Mouse (Mus musculus): ENCODE measurements at regions not wholly inside any gene's neighbourhood (a gene's known extent, or its start where the extent isn't known, plus 50 kb on each side); places are given as distances from the start of the nearest gene placed in this dataset.

DNA sequence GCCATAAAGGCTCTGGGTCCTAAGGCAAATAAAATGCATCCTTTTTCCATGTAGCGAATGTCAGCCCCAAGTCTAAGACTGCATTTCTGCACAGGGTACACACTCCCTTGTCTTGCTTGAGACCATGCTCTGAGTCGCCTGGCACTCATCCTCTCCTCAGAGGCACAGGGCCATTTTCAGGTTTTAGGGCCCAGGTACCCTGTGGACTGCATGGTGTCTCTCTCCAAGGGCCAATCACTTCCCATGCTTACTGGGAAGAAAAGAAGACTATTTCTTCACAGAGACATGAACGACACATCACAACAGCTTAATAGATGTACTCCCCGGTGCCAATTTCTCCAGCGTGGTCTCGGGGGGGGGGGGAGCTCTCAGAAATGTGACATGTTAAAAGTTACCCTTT is 434.5 kb upstream of the Cdh4 start:
- no peak for DNase-seq (ENCODE audit: low spot score)

DNA sequence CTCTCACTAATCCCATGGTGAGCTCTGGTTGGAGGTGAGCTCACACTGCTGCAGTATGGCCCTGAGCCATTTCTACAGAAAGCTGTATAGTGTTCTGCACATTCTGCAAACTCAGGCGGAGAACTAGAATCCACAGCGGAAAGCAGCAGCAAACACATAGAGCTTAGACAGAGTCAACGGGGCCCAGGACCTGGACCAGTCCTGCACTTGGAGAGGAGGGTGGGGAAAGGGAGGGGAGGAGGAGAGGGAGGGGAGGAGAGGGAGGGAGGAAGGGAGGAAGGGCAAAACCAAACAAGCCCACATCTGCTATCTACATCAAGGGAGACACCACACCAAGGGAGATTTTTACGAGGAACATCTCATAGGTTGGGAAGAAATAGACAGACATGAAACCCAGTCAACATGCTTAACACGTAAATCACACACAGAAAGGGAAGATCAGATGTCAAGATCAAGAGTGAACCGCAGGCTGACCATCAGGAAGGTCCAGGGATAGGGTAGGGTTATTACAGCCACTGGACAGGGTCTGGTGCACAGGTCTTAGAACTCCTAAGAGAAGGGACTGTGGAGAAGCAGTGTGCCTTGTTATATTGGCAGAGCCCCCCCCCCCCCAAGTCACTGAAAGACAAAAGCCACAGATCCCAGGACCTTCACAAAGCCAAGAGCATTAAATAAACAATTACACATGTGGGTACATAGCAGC is 428.2 kb upstream of the Cdh4 start:
- no peak for DNase-seq (ENCODE audit: low spot score)

DNA sequence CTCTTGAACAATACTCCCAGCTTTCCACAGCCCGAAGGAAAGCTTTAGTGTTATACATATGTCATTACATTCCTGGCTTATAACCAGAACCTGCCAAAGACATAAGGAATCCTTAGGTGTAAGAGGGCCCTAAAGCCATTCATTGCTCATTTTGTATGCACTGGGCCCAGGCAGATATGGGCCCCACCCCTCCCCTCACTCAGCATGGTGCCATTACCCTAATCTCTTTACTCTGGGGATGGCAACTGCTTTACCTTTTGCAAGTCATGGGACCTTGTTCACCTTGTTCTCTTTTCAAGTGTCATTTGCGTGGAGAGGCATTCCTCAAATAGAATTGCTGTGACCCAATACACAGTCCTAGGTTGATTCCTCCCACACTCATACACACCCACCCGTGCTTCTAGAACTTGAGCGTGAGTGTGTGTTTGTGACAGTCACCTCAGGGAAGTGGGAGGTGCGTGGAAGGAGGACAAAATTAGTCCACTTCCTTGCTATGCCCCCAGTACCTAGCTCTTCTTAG is 419.5 kb upstream of the Cdh4 start:
- DNase-seq (ENCODE audit: low spot score): no peak

DNA sequence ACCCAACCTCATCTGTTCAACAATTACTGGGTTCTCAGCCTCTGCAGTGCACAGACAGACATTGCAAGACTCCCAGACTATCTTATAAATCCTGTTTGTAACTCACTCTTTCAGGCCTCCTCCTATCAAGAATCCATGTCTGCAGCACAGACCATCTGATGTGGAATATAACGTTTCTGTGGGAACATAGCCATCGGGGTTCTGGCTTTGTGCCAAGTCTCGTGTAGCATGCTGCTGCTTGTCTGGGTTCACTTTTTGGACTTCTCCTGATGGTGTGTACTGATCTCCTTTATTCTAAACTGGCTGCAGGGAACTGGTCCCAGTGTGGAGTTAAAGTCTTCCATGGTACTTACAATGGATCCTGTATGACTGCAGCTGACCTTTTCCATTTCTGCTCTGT is 418.0 kb upstream of the Cdh4 start:
- no peak for DNase-seq (ENCODE audit: low spot score)

DNA sequence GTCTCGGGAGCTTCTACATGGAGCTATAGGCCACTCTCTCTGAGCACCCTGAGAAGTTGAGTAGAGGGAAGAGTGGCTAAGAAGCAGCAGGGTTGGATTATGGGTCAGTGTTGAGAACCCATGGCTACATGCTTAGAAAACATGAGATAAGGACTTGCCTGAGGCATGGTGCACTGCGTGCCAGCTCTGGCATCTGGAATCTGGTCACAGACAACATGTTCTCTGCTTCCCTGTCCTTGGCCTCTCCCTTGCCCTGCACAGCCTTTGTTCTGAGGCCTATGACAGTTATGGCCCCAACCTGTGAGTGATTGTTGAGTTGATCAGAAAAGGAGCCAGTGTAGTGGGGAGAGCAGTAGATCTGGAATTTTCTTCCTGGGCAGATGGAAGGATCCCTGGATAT is 409.1 kb upstream of the Cdh4 start:
- no peak for DNase-seq (ENCODE audit: low spot score)

DNA sequence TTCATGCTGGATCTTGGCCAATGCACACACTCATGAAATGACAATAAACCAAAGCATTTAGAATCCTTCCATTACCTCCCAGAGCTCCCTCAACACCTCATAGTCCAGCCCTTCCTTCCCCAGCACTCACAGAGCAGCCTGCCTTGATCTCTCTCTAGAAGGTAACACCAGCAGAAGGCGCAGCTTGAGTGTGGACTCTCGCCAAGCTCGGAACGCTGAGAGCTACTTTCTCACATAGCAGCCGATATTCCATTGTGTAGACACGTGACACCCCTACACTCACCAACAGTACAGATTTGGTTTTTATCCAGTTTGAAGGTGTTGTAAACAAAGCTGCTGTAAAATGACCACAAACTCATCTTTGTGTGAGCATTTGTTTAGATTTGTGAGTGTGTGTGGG is 406.8 kb upstream of the Cdh4 start:
- no peak for DNase-seq (ENCODE audit: low spot score)

DNA sequence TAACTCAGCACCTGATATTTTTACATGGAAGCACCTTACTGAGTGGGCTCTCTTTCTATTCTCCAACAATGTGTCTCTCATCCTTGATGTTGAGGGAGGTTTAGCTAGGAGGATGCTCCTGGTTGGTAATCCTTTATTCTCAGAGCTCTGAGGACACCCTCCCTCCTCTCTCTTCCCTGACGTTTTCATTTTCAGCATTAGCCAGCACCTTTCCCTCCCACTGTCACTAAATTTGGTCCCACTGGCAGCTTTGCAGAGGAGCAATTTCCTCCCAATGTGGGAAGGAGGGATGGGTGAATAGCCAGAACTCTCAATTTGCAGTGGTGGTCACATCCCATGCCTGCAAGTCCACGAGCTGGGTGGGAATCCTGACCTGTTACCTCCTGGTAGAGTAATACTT is 402.5 kb upstream of the Cdh4 start:
- no peak for DNase-seq (ENCODE audit: low spot score)

DNA sequence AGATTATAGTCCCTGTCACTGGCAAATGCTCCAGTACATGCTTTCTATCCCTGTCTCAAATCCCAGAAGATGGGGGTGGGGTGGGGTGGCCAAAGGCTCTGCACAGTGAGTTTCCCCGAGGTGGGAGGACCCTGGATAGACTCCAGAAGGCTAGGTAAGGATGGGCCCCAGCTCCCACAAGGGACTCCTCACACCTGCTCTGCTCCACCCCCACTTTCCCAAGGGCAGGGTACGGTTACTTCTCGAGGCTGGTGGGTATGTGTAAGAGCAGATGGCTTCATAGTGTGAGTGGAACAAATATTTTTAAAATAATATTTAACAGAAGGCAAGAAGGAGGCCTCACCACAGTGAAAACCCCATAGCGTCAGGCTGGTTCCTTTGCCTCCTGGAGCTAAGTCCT is 398.6 kb upstream of the Cdh4 start:
- no peak for DNase-seq (ENCODE audit: low spot score)

DNA sequence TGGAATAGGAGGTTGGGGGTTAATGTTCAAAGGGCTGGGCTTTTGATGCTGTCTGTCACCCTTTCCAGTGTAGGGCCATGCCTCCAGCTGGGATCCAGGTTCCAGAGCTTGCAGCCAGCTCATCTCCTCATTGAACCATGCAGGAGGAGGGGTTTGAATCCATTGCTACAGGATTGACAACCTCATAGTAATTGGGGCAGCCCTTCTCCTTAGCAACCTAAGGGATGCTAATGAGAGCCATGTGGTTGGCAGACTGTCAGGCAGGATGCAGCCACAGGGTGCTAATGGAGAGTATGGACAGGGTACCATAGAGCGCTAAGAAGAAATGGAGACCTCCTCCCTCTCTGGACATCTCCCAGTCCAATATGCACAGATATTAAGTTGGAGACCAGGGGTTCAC is 396.9 kb upstream of the Cdh4 start:
- DNase-seq (ENCODE audit: low spot score): peak; percentile 57

DNA sequence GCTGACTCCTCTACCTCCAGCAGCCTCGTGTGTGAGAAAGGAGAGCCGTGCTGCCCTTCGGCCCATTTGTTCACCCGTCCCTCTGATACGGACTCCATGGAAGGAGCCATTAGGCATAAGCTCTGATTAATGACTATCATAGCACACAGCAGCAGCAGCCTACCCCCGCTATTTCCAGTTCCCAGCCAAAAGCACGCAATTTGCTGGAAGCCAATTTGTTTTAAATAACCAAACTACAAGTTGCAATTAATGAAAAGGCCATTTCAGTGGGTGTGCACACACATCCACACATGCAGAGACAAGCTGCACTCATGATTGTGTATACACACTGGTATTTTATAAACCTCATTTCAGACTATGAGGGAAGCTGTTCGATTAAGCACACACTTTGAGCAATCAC is 387.8 kb upstream of the Cdh4 start:
- DNase-seq (ENCODE audit: low spot score): no peak

DNA sequence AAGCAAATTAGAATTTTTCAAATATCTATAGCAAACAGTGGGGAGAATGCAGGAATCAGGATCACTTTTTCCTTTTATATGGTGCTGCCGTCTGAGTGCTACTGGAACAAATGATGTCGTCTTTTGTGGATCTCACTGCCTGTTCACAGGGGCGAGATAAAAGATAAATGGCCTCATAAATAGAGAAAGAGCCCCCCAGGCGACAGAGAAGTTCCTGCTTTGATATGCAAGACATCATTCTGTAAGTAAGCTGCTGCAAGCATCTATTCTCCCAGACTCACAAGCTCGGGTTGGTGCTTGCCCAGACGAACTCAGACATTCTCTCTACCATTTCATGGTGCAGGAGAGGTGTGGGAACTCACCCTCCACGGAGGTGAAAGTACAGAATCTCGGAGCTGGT is 377.6 kb upstream of the Cdh4 start:
- no peak for DNase-seq (ENCODE audit: low spot score)

DNA sequence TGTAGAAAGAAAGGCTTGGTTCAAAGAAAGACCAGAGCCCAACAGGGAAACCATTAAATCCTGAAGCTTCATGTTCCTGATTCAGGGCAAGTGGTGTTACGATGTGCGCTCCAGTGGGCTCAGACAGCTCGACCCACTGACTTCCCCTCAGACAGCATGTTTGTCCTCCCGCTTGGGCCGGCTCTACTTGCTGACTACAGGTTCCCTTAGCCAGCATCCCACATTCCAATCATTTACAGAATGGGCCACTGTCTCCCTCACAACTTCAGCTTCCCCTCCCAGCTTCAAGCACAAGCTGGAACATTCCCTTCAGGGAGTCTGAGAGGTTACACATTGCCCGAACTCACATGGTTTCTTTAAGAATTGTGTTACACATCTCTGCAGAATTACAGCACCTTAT is 372.7 kb upstream of the Cdh4 start:
- no peak for DNase-seq (ENCODE audit: low spot score)

DNA sequence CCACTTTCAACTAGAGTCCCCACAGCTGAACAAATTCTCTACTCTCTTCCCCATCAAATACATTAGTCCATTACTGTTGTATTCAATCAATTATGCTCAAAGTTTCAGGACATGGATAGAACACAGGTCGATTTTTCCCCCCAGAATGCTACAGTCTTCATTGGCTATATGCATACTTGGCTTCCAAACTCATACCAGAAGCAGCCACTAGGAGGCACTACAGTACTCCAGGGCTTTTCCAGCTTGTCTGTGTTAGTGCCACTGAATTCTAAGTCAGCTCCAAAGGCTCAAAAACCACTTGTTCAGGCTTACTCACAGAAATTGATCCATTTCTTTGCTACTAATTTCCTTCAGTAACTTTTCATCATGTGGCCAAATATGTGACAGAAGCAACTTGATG is 371.9 kb upstream of the Cdh4 start:
- DNase-seq (ENCODE audit: low spot score): peak; percentile 59

DNA sequence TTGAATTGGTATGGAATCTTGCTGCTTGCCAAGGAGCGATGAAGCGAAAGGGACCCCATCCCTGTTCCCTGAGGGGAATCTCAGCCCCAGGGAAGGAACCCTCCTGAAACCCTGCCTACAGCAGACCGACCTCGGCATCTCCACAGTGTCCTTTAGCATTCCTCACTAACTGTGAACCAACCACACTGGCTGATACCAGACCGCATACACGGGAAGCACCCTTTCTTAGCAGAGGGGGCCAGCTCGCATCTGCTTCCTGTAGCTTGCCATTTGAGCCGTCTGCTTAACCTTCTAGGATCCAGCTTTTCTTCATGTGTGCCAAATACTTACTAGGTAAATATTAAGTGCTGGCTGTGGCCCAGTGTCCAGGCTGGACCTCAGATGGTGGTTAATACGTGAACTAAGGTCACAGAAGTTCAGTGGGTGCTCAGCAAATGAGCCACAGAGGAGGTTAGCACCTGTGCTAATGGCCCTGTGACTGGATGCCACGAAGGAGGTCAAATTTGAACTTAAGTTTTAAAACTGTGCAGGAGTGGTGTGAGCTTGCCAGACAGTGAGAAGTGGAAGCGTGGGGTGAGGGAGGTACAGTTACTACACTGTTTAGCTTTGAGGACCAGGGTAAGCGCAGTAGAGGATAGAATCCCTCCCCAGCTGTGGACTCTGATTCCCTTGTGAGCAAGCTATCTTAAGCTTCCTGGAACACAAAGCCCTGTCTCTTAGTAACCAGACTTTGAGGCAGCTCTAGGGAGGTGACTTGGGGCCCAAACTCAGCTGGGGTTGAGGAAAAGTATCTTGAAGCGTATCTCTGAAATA is 361.6 kb upstream of the Cdh4 start:
- DNase-seq (ENCODE audit: low spot score): no peak

DNA sequence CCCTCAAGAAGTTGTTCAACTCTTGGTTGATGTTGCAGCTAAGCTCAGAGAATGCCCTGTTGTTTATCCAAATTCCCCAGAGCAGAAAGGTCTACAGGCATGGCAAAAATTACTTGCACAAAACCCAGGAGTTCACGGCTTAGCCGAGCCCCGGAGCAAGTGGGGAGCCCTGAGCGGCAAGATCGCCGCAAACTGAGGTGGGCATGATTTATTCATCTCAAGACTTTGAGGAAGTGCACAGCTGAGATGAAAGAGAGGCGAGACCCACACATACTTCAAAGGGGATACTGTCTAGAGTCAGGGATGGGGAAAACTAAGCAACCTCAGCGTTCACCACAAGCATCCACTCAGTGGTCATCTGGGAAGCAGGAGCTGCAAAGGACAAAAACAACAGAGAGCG is 355.3 kb upstream of the Cdh4 start:
- no peak for DNase-seq (ENCODE audit: low spot score)

DNA sequence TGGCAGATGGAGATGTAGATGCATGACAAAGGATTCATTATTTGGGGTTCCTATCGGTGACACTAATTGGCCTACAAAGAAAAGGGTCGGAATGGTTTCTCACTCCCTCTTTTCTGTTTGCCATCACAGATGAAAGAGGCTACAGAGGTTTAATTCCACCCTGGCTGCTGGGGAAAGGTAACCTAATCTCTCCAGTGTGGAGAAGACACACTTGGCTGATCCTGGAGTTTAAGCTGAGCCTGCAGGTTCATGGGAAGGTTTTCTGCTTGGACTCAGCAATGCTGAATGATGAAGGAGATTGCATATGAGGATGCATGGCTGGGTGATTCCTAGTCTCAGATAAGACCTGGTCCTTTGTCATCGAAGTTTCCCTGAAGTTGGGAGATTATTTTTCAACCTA is 350.8 kb upstream of the Cdh4 start:
- DNase-seq (ENCODE audit: low spot score): no peak

DNA sequence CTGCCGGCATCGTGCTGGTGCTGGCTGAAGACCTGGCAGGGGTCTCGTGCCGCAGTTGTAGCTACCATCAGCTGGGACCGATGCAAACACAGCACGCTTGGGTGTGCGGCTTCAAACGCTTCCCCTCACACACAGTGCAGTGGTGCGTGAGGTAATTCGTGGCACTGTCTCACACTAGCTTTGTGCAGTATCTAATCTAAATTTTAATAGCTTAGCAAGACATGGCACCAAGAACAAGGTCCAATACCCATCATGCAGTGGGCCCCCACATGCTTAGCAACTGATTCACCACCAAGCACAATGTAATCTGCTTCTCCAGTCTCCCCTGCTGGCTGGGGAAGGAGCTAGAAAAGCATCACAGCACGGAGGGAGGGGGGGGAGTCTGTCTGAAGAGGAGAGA is 348.2 kb upstream of the Cdh4 start:
- DNase-seq (ENCODE audit: low spot score): no peak

DNA sequence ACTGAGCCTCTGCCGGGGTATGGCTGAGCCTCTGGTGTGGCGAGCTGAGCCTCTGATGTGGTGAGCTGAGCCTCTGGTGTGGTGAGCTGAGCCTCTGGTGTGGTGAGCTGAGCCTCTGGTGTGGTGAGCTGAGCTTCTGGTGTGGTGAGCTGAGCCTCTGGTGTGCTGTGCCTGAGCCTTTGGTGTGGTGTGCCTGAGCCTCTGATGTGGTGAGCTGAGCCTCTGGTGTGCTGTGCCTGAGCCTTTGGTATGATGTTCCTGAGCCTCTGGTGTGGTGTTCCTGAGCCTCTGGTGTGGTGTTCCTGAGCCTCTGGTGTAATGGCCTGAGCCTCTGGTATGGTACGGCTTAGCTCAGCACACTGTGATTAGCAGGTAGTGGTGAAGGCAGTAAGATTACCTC is 346.2 kb upstream of the Cdh4 start:
- DNase-seq (ENCODE audit: low spot score): no peak

DNA sequence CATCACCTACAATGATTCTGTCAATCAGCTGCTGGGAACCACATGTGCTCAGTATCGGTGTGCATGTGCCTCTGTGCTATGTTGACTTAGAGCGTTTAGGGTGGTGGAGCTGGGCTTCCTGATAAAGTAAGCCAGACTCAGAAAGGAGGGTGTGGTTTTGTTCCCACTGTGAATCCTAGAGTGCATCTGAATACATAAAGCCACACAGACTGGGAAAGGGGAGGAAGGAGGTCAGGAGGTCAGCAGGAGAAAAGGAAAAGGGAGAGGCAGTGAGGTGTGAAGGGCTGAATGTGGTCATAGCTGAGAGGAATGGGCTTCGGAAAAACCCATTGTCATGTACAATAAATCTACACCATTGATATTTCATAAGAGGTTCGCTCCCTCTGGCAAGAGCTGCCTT is 345.4 kb upstream of the Cdh4 start:
- DNase-seq (ENCODE audit: low spot score): no peak

DNA sequence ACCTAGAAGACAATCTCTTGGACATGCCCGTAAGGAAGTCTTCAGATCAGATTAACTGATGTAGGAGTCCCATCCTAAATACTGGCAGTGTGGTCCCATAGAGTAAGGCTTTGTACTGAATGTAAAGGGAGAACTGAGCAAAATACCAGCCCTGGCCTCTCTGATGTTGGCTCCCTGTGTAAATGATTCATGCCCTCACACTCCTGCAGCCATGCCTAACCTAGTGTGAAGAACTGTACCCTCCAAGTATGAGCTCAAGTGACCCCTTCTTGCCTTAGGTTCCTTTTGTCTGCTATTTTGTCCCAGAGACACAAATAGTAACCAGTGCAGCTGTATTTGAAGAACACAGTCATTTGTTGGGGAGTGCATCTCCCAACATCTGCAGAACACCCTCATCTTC is 342.4 kb upstream of the Cdh4 start:
- DNase-seq (ENCODE audit: low spot score): no peak

DNA sequence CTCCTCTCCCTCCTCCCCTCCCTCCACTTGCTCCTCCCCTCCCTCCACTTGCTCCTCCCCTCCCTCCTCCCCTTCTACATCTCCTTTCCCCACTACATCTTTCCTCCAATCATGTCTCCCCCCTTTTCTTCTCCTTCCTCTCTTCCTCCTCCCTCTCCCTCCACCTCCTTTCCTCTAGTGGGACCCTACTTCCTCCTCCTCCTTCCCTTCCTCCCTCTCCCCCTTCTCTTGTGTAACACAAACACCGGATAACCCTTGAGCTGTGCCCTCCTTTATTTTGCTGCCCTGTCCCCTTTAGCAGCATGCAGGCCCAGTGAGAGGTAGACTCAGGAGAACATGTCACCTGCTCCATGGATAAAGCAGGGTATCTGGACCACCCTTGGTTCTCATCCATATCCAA is 339.1 kb upstream of the Cdh4 start:
- no peak for DNase-seq (ENCODE audit: low spot score)

DNA sequence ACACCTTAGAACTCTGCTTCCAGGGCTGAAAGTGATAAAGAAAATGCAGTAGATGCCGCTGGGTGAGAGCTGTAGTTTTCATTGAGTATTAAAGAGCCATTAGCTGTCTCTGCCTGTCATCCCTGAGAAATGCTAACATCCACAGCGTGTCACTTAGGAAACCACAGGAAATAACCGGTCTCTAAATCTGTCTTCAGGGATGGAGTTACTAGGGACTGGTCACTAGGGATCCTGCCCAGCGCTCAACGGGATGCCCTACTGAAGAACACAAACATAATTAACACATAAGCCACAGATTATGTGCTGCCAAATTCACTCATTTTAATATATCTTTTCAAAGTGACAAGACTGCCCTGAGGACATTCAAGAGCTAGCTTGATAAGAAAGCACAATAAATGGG is 329.3 kb upstream of the Cdh4 start:
- no peak for DNase-seq (ENCODE audit: low spot score)

DNA sequence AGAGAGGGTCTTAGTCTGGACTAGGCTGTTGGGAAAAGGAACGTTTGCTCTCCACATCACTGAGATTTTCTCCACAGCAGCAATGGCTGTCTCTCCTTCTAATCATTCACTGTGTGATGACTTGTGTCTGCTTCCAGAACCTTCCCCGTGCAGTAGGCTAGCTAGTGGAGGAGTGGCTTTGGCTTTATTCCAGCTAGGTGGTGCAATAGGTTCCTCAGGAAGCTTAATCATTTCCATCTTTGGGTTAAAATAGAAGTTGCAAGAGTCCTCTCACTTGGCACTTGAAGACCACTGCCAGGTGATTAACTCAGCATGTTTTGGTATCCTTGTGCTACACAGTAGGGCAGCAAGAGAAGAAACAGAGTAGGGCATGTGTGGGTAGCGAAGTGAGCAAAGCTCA is 314.2 kb upstream of the Cdh4 start:
- no peak for DNase-seq (ENCODE audit: low spot score)

DNA sequence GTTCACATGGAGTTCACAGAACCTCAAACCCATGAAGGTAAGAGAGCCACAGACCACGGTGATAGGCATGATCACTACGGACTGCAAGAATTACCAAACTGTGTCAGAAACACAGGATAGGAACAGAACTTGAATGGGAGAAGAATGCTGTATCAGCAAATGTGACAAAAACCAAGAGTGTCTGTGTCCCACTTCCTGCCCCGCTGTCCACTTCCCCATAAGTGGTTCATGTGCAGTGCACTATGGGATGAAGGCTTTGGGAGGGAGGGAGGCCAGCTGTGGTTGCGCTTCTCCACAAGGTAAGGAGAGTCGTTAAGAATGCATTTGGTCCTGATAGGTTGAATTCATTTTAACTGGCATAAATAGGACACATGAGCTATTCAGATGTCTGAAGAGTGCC is 313.8 kb upstream of the Cdh4 start:
- DNase-seq (ENCODE audit: low spot score): no peak
